Mouse (Mus musculus) neural tube, embryonic 12.5 days (tissue): ENCODE results near the gene Ginm1. TPM values are rescaled to one million over a fixed set of nuclear protein-coding genes. Genes with fewer than 3 reads are reported as not detected.
"Not testable (repeated sequence)": the region's sequence is repeated elsewhere in the genome, so short reads cannot be mapped to it uniquely, and the experiment has no call there.

ENCODE experiments used
- ATAC-seq: fragments of 200-750 bp; cut with Nextera tagmentation; 2 replicates; pipeline ENCODE4 v1.8.0; 2017; ENCODE audit warnings: low read depth, mild to moderate bottlenecking, moderate TSS enrichment, moderate library complexity; ENCODE audit not compliant: low FRiP score
- H3K27ac ChIP-seq: fragments of 300-500 bp; sonication (generic); 2 replicates; pipeline ENCODE4 v1.5.1; 2016
- H3K27me3 ChIP-seq: fragments of 300-500 bp; sonication (generic); replicated peaks from 2 replicates; pipeline ENCODE4 v1.6.1; 2016; ENCODE audit warnings: mild to moderate bottlenecking
- H3K36me3 ChIP-seq: fragments of 300-500 bp; sonication (generic); 2 replicates; pipeline ENCODE4 v1.6.1; 2016; ENCODE audit warnings: mild to moderate bottlenecking
- H3K4me1 ChIP-seq: fragments of 300-500 bp; sonication (generic); 2 replicates; pipeline ENCODE4 v1.6.1; 2016
- H3K4me2 ChIP-seq: fragments of 300-500 bp; sonication (generic); replicated peaks from 2 replicates; pipeline ENCODE4 v1.6.1; 2016; ENCODE audit warnings: mild to moderate bottlenecking
- H3K4me3 ChIP-seq: fragments of 300-500 bp; sonication (generic); 2 replicates; pipeline ENCODE4 v1.5.1; 2016
- H3K9ac ChIP-seq: fragments of 300-500 bp; sonication (generic); 2 replicates; pipeline ENCODE4 v1.6.1; 2016; ENCODE audit warnings: mild to moderate bottlenecking
- H3K9me3 ChIP-seq: fragments of 300-500 bp; sonication (generic); 2 replicates; pipeline ENCODE4 v1.6.1; 2016; ENCODE audit warnings: mild to moderate bottlenecking
- WGBS: fragments of 180-500 bp; shearing (Covaris S2); methylation state at CpG from one replicate; pipeline ENCODE4 v1.1.7; 2016; 5-methylcytosine and 5-hydroxymethylcytosine counted together
- polyA plus RNA-seq: library from polyadenylated mRNA; unstranded; fragments of >200 nt; fragmentation: Nextera tagmentation; extraction: Ambion mirVana; gene quantifications from 2 replicates; pipeline ENCODE4 v1.2.1, GENCODE M21; 2016

The Ginm1 gene
- polyA plus RNA-seq, 1 experiment from 2014 or later = 54.4 TPM

GRCm38 (mm10) chr10:7792254-7792750 lies 322 bp downstream of the Ginm1 start:
- no peaks in the 10 kb centered on the region for H3K27me3 ChIP-seq
- peak overlapping the region; percentile 82 for H3K9ac ChIP-seq
- peak overlapping the region; percentile 76 for H3K4me2 ChIP-seq
- H3K4me1 ChIP-seq = peaks cover 8% of the 10 kb centered on the region
- H3K4me3 ChIP-seq = peak overlapping the region; percentile 86
- no peaks in the 10 kb centered on the region for H3K9me3 ChIP-seq
- peaks cover 27% of the 10 kb centered on the region for H3K36me3 ChIP-seq
- under 1% methylated on average over 10 of the region's 10 CpGs for WGBS
- peak; percentile 77 for ATAC-seq
- H3K27ac ChIP-seq = no peak overlapping the region

- no peaks in the 10 kb centered on the region for H3K9me3 ChIP-seq
- H3K27ac ChIP-seq = no peak overlapping the region
- H3K4me1 ChIP-seq = peaks cover 2% of the 10 kb centered on the region; the same call in 1 of the 2 replicates
- H3K36me3 ChIP-seq = peaks cover 16% of the 10 kb centered on the region; the same call in 1 of the 2 replicates
- no peak for ATAC-seq
- no peak overlapping the region for H3K9ac ChIP-seq
- H3K4me3 ChIP-seq = no peak overlapping the region
- H3K27me3 ChIP-seq = no peaks in the 10 kb centered on the region
- no peak overlapping the region for H3K4me2 ChIP-seq
- WGBS = 43% methylated on average over 2 of the region's 2 CpGs
Observed at GRCm38 (mm10) chr10:7787319-7787718, 5.3 kb downstream of the Ginm1 start.

GRCm38 (mm10) chr10:7781214-7781613 lies 11.4 kb downstream of the Ginm1 start:
- H3K4me3 ChIP-seq = peak overlapping the region; percentile 92
- H3K4me1 ChIP-seq = peaks cover 5% of the 10 kb centered on the region; the same call in 1 of the 2 replicates
- WGBS = 61% methylated on average over 3 of the region's 3 CpGs
- peaks cover 9% of the 10 kb centered on the region for H3K36me3 ChIP-seq
- H3K27me3 ChIP-seq = no peaks in the 10 kb centered on the region
- peak overlapping the region; percentile 76 for H3K4me2 ChIP-seq
- no peak overlapping the region for H3K27ac ChIP-seq
- 0 out of 2 replicates have a peak overlapping the region, but pooled peaks have one; percentile 33 for H3K9ac ChIP-seq
- H3K9me3 ChIP-seq = no peaks in the 10 kb centered on the region
- ATAC-seq = peak; percentile 36

DNA sequence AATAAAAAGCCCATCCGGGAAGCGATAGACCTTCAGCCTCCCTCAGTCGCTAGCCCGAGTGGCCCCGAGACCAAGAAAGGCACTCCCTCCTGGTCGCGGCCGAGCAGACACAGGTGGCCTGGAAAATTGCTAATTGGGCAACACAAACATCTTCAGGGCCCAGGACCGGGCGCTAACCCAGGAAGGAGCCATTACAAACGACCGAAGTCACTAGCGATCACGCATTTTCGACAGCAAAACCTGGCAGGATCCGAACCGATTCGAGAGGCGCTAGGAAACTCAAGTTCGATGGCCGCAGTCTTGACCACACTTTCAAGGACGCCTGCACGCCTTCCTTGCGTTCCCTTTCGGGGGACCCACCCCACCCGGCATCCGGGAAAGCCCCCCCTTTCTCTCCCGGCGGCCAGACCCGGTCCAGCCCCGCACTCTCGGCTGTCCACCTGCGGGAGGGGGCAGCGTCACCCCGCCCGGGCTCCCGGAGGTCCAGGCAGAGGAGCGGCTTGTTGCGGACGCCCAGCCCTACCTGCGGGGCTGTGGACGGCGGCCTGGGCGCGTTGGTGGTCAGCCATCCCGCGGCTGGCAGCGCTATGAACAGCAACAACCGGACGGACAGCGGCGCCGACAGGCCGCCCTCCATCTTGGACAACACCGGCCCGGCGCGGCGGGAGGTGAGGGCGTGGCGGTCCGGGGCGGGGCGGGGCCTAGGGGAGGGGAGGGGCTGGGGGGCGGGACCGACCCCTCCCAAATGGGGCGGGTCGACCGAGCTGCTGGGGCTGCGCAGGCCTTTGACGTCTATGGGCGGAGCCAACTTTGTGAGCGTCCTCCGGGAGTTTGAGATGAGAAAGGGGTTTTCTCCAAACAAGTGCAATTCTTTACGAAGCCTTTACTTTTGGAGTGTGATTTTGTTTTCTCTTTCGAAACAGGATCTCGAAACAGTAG lies 12.1 kb downstream of the Ginm1 start:
- peak; percentile 89 for ATAC-seq

DNA sequence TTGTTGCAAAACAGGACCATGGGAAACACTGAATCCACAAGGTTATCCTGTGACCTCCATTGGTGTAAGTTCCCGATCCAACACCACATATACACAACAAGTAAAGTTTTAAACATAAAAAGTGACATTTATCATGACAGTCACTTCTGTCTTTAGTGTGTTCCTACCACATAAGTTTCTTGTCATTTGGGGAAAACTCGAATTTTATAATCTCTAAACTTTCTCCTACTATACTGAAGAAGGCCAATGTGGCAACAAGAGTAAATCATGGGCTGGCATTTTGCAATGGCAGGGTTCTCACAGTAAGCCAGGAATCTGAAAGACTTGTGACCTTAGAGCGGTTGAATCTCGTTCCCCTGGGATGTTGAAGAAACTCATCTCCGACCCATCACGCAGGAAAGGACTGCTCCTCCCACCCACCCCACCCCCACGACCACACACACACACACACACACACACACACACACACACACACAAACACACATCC lies 12.8 kb downstream of the Ginm1 start:
- Histone ChIP-seq H3K4me2 (peak overlapping the region; percentile 76), H3K9ac (peak overlapping the region; percentile 86), H3K4me3 (peak overlapping the region; percentile 92), H3K27ac (no peak overlapping the region), H3K4me1 (peaks cover 5% of the 10 kb centered on the region; the same call in 1 of the 2 replicates), H3K36me3 (peaks cover 18% of the 10 kb centered on the region), H3K27me3 (no peaks in the 10 kb centered on the region), H3K9me3 (no peaks in the 10 kb centered on the region)
- ATAC-seq = no peak; the same call in none of the 2 replicates
- WGBS = 19% methylated on average over 7 of the region's 7 CpGs

More for the DNA sequence above, 12.1 kb downstream of the Ginm1 start:
- under 1% methylated on average over 64 of the region's 77 CpGs for WGBS
- Histone ChIP-seq H3K9me3 (no peaks in the 10 kb centered on the region), H3K36me3 (peaks cover 12% of the 10 kb centered on the region), H3K4me2 (peak overlapping the region; percentile 76), H3K9ac (peak overlapping the region; percentile 86), H3K27ac (no peak overlapping the region; the same call in 1 of the 2 replicates), H3K4me1 (peaks cover 5% of the 10 kb centered on the region; the same call in 1 of the 2 replicates), H3K27me3 (no peaks in the 10 kb centered on the region), H3K4me3 (peak overlapping the region; percentile 92)

- no peaks in the 10 kb centered on the region for H3K27me3 ChIP-seq
- ATAC-seq = no peak
- WGBS = 100% methylated on average over 3 of the region's 3 CpGs
- peaks cover 5% of the 10 kb centered on the region; the same call in 1 of the 2 replicates for H3K4me1 ChIP-seq
- H3K4me2 ChIP-seq = no peak overlapping the region
- no peak overlapping the region for H3K4me3 ChIP-seq
- H3K9me3 ChIP-seq = no peaks in the 10 kb centered on the region
- H3K27ac ChIP-seq = no peak overlapping the region
- peaks cover 29% of the 10 kb centered on the region for H3K36me3 ChIP-seq
- H3K9ac ChIP-seq = no peak overlapping the region
Observed at GRCm38 (mm10) chr10:7778361-7778760, 14.3 kb downstream of the Ginm1 start.

- H3K27ac ChIP-seq = no peak overlapping the region
- 94% methylated on average over 8 of the region's 8 CpGs for WGBS
Observed at GRCm38 (mm10) chr10:7775421-7775820, 17.2 kb downstream of the Ginm1 start.

DNA sequence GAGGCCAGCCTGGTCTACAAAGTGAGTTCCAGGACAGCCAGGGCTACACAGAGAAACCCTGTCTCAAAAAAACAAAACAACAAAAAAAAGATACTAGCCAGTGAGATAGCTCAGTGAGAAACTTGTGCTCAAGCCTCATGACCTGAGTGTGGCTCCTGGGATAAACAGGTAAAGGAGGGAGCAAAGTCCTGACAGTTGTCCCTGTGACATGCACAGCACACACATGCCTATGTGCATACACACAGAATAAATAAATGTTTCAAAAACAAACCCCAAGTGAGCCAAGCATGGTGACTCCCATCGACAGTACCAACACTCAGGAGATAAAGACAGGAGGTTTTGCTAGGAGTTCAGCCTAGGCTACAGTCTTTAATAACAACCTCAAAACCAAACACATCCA lies 19.9 kb downstream of the Ginm1 start:
- ATAC-seq = no peak
- Histone ChIP-seq H3K36me3 (peaks cover 74% of the 10 kb centered on the region), H3K4me1 (no peaks in the 10 kb centered on the region), H3K4me3 (no peak overlapping the region), H3K27me3 (no peaks in the 10 kb centered on the region), H3K9ac (no peak overlapping the region), H3K27ac (no peak overlapping the region), H3K9me3 (no peaks in the 10 kb centered on the region), H3K4me2 (no peak overlapping the region)
- WGBS = 96% methylated on average over 1 of the region's 1 CpGs

More at GRCm38 (mm10) chr10:7775421-7775820, 17.2 kb downstream of the Ginm1 start:
- H3K4me3 ChIP-seq = no peak overlapping the region
- H3K9me3 ChIP-seq = no peaks in the 10 kb centered on the region
- no peak overlapping the region for H3K9ac ChIP-seq
- no peaks in the 10 kb centered on the region for H3K27me3 ChIP-seq
- H3K36me3 ChIP-seq = peaks cover 56% of the 10 kb centered on the region
- H3K4me2 ChIP-seq = no peak overlapping the region
- no peak for ATAC-seq
- peaks cover 5% of the 10 kb centered on the region; the same call in 1 of the 2 replicates for H3K4me1 ChIP-seq

DNA sequence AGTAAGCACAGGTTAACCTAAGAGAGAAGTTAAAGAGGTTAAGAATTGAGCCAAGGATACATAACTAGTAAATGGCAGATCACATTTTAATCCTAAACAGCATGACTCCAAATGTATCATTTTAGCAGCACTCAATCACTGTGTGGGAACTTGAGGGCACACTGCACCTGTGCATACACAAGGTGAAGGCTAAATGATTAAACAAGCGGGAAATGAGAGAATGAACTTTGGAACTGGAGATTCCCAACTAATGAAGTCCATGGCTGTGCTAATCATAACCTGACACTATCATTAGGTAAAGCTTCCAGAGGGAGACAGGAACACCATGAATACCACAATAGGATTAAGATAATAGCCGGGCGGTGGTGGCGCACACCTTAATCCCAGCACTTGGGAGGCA lies 20.3 kb downstream of the Ginm1 start:
- Histone ChIP-seq H3K4me2 (no peak overlapping the region), H3K9me3 (no peaks in the 10 kb centered on the region), H3K9ac (no peak overlapping the region), H3K36me3 (peaks cover 77% of the 10 kb centered on the region), H3K27me3 (no peaks in the 10 kb centered on the region), H3K27ac (no peak overlapping the region), H3K4me3 (no peak overlapping the region), H3K4me1 (no peaks in the 10 kb centered on the region)
- ATAC-seq = no peak
- WGBS = 96% methylated on average over 4 of the region's 4 CpGs

GRCm38 (mm10) chr10:7757544-7757943 lies 35.1 kb downstream of the Ginm1 start:
- WGBS = 97% methylated on average over 2 of the region's 2 CpGs
- Histone ChIP-seq H3K36me3 (peaks cover 66% of the 10 kb centered on the region), H3K4me1 (no peaks in the 10 kb centered on the region), H3K9ac (no peak overlapping the region), H3K9me3 (no peaks in the 10 kb centered on the region), H3K4me2 (no peak overlapping the region), H3K27ac (no peak overlapping the region), H3K27me3 (no peaks in the 10 kb centered on the region), H3K4me3 (no peak overlapping the region)
- ATAC-seq = no peak

GRCm38 (mm10) chr10:7748752-7749151 lies 43.9 kb downstream of the Ginm1 start:
- Histone ChIP-seq H3K4me2 (no peak overlapping the region), H3K36me3 (peaks cover 60% of the 10 kb centered on the region), H3K4me1 (no peaks in the 10 kb centered on the region), H3K27ac (no peak overlapping the region), H3K9ac (no peak overlapping the region), H3K4me3 (no peak overlapping the region), H3K27me3 (no peaks in the 10 kb centered on the region), H3K9me3 (no peaks in the 10 kb centered on the region)
- 93% methylated on average over 6 of the region's 6 CpGs for WGBS
- ATAC-seq = no peak

DNA sequence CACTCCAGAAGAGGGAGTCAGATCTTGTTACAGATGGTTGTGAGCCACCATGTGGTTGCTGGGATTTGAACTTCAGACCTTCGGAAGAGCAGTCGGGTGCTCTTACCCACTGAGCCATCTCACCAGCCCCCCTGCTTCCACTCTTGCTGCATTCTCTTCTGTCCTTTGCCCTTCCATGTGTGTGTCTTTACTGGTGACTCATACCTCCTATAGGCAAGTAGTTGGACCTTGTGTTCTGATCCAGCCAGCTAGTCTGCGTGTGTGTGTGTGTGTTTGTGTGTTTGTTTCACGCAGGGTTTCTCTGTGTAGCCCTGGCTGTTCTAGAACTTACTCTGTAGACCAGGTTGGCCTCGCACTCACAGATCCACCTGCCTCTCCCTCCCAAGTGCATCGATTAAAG lies 47.1 kb downstream of the Ginm1 start:
- H3K27ac ChIP-seq, H3K4me1 ChIP-seq, H3K9ac ChIP-seq, H3K4me3 ChIP-seq, H3K27me3 ChIP-seq, H3K4me2 ChIP-seq, H3K9me3 ChIP-seq, ATAC-seq: not testable (repeated sequence)
- WGBS = 97% methylated on average over 6 of the region's 6 CpGs
- peaks cover 63% of the 10 kb centered on the region for H3K36me3 ChIP-seq
